Mouse (Mus musculus): ENCODE measurements around the gene Ccnyl1. TPM values are rescaled to one million over a fixed set of nuclear protein-coding genes. Genes with fewer than 3 reads are reported as not detected.

Ccnyl1 gene
- total and polyA plus RNA-seq, 3 experiments = 2.8 to 9.0 (median 5.3) TPM

DNA sequence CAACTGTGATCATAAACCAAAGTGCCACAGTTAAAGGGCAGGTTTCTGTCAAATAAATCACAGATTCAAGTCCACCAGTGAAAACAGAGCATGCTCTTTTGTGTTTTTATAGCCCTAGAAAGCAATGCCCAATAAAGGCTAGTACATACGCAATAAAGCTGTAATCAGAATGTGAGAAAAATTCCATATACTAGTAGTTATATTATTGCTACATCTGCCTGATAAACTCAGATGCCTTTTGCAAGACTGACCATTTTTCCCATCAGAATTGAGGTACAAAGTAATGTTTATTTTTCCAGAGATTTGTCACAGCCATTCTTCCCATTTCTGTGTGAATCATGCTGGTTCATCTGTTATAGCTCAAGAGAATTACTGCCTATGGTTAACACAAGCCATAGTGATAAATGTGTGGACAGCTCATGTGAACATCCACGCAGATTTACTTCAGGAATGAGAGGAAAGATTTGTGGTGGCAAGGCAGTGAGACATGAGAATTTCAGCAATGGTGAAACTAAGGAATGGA is 23.1 kb upstream of the Ccnyl1 start:
- Histone ChIP-seq H3K4me1 (ENCODE audit: control insufficient read depth in 1 of 2, insufficient read depth in 2 of 2) (no peaks in the 10 kb centered on the region; a peak in 1 of 4 replicates), H3K27me3 (replicated peaks) (no peaks in the 10 kb centered on the region), H3K4me2 (ENCODE audit: insufficient read depth, low read depth, poor library complexity, severe bottlenecking) (no peak overlapping the region), H3K79me2 (replicated peaks; ENCODE audit: control insufficient read depth, extremely low read depth, insufficient read depth, poor library complexity, severe bottlenecking) (no peaks in the 10 kb centered on the region), H3K9ac (ENCODE audit: insufficient read depth, low read depth) (no peak overlapping the region), H3K36me3 (replicated peaks in 1 of 2; ENCODE audit: control insufficient read depth in 1 of 2, insufficient read depth in 1 of 2, low read length in 1 of 2) (no peaks in the 10 kb centered on the region), H3K9me3 (replicated peaks; ENCODE audit: low read length) (no peaks in the 10 kb centered on the region), H3K4me3 (replicated peaks in 1 of 3; ENCODE audit: low read depth in 2 of 3, low read length in 2 of 3, poor library complexity in 1 of 3) (no peak overlapping the region), H3K27ac (ENCODE audit: insufficient read depth, low read depth) (no peak overlapping the region)
- in situ Hi-C loops (cut with MboI; ENCODE audit: low pct_ligation_motif_present, low pct_unique_long_range_greater_than_20kb, low sequenced_read_pairs) (no loop called here), dilution Hi-C loops (cut with MboI; ENCODE audit: extremely low pct_ligation_motif_present, extremely low pct_unique_long_range_greater_than_20kb, low sequenced_read_pairs) (no loop called here)
- DNase-seq (ENCODE audit: extremely low read depth) = no peak
- TF ChIP-seq ZMIZ1 (IDR thresholded peaks at IDR 0.05; ENCODE audit: low read depth, low read length) (no peak), ZKSCAN1 (IDR thresholded peaks at IDR 0.05; ENCODE audit: borderline replicate concordance, low read depth, low read length) (no peak), BHLHE40 (IDR thresholded peaks at IDR 0.05; ENCODE audit: low read depth, low read length) (no peak), MYC (IDR thresholded peaks at IDR 0.05; ENCODE audit: low read depth, low read length) (no peak), SIN3A (IDR thresholded peaks at IDR 0.05; ENCODE audit: low read length) (no peak), RAD21 (IDR thresholded peaks at IDR 0.05; ENCODE audit: low read depth, low read length) (no peak), POLR2AphosphoS2 (IDR thresholded peaks at IDR 0.05; ENCODE audit: low read depth, low read length) (no peak), POLR2A (IDR thresholded peaks at IDR 0.05; ENCODE audit: low read depth, low read length) (no peak), UBTF (IDR thresholded peaks at IDR 0.05; ENCODE audit: low read depth, low read length) (no peak), ELF1 (IDR thresholded peaks at IDR 0.05; ENCODE audit: low read depth, low read length) (no peak), HCFC1 (IDR thresholded peaks at IDR 0.05; ENCODE audit: low read depth, low read length) (no peak), NELFE (IDR thresholded peaks at IDR 0.05; ENCODE audit: low read depth, low read length) (no peak), CTCF (conservative IDR thresholded peaks at IDR 0.05 in 1 of 2, IDR thresholded peaks at IDR 0.05 in 1 of 2; ENCODE audit: low read depth in 2 of 2, low read length in 2 of 2) (no peak), SMC3 (IDR thresholded peaks at IDR 0.05; ENCODE audit: low read depth, low read length) (no peak), MEF2A (IDR thresholded peaks at IDR 0.05; ENCODE audit: borderline replicate concordance, low read depth, low read length) (no peak), USF1 (IDR thresholded peaks at IDR 0.05; ENCODE audit: low read depth, low read length) (no peak), MAZ (IDR thresholded peaks at IDR 0.05; ENCODE audit: low read depth, low read length) (no peak), ZNF384 (IDR thresholded peaks at IDR 0.05; ENCODE audit: low read depth, low read length) (no peak)

DNA sequence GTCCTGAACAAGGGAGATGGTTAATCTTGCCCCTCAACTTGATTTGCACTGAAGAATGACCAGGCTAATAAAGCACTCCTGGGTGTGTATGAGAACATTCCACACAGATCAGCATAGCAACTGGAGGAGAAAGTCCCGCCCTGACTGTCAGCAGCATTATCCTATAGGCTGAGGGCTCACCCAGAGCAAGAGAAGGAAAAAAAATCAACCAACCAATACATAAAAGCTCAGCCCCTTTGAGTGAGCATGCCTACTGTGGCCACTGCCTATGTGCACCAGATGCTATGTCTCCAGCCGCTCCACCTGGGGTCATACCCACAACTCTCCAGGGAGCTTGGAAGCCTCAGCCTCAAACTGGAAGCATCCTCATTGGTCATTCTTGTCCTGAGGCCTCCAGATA is 20.8 kb upstream of the Ccnyl1 start:
- Histone ChIP-seq H3K4me1 (ENCODE audit: control insufficient read depth in 1 of 2, insufficient read depth in 2 of 2) (no peaks in the 10 kb centered on the region), H3K79me2 (replicated peaks; ENCODE audit: control insufficient read depth, extremely low read depth, insufficient read depth, poor library complexity, severe bottlenecking) (no peaks in the 10 kb centered on the region), H3K9ac (ENCODE audit: insufficient read depth, low read depth) (no peak overlapping the region), H3K27ac (ENCODE audit: insufficient read depth, low read depth) (no peak overlapping the region), H3K9me3 (replicated peaks; ENCODE audit: low read length) (no peaks in the 10 kb centered on the region), H3K36me3 (replicated peaks in 1 of 2; ENCODE audit: control insufficient read depth in 1 of 2, insufficient read depth in 1 of 2, low read length in 1 of 2) (no peaks in the 10 kb centered on the region), H3K27me3 (replicated peaks) (no peaks in the 10 kb centered on the region), H3K4me2 (ENCODE audit: insufficient read depth, low read depth, poor library complexity, severe bottlenecking) (no peak overlapping the region), H3K4me3 (replicated peaks in 1 of 3; ENCODE audit: low read depth in 2 of 3, low read length in 2 of 3, poor library complexity in 1 of 3) (no peak overlapping the region)
- TF ChIP-seq NRF1 (IDR thresholded peaks at IDR 0.05; ENCODE audit: low read depth, low read length) (no peak), CHD2 (IDR thresholded peaks at IDR 0.05; ENCODE audit: low read length) (no peak), RCOR1 (conservative IDR thresholded peaks at IDR 0.05; ENCODE audit: low read depth, low read length) (no peak), MYC (IDR thresholded peaks at IDR 0.05; ENCODE audit: low read depth, low read length) (no peak), MXI1 (IDR thresholded peaks at IDR 0.05; ENCODE audit: low read depth, low read length) (no peak), IRF4 (IDR thresholded peaks at IDR 0.05; ENCODE audit: low read depth, low read length) (no peak), ZC3H11A (IDR thresholded peaks at IDR 0.05; ENCODE audit: low read depth, low read length) (no peak), MAFK (IDR thresholded peaks at IDR 0.05; ENCODE audit: insufficient replicate concordance, low read length) (no peak), UBTF (IDR thresholded peaks at IDR 0.05; ENCODE audit: low read depth, low read length) (no peak), ZMIZ1 (IDR thresholded peaks at IDR 0.05; ENCODE audit: low read depth, low read length) (no peak), USF1 (IDR thresholded peaks at IDR 0.05; ENCODE audit: low read depth, low read length) (no peak), SMC3 (IDR thresholded peaks at IDR 0.05; ENCODE audit: low read depth, low read length) (no peak), JUND (conservative IDR thresholded peaks at IDR 0.05; ENCODE audit: low read depth, low read length) (no peak), MAX (IDR thresholded peaks at IDR 0.05; ENCODE audit: low read length) (no peak), EP300 (IDR thresholded peaks at IDR 0.05; ENCODE audit: low read length) (no peak), E2F4 (IDR thresholded peaks at IDR 0.05; ENCODE audit: insufficient replicate concordance, low read depth, low read length) (no peak), GABPA (IDR thresholded peaks at IDR 0.05; ENCODE audit: insufficient replicate concordance, low read depth, low read length) (no peak), MAZ (IDR thresholded peaks at IDR 0.05; ENCODE audit: low read depth, low read length) (no peak), KAT2A (IDR thresholded peaks at IDR 0.05; ENCODE audit: insufficient replicate concordance, low read length) (no peak), USF2 (conservative IDR thresholded peaks at IDR 0.05; ENCODE audit: low read depth, low read length) (no peak)
- dilution Hi-C loops (cut with MboI; ENCODE audit: extremely low pct_ligation_motif_present, extremely low pct_unique_long_range_greater_than_20kb, low sequenced_read_pairs) (no loop called here), in situ Hi-C loops (cut with MboI; ENCODE audit: low pct_ligation_motif_present, low pct_unique_long_range_greater_than_20kb, low sequenced_read_pairs) (no loop called here)
- no peak for DNase-seq (ENCODE audit: extremely low read depth)
